Mouse (Mus musculus): ENCODE results near the gene Cdhr4. TPM values are rescaled to one million over a fixed set of nuclear protein-coding genes. Genes with fewer than 3 reads are reported as not detected.

Cdhr4 gene
- total RNA-seq, 2 experiments from 2014 or later: 1.2 TPM; not detected in 1

Other genes with a start within 250 kb of the Cdhr4 start
- 100 to 1,000 TPM; 115 to 118 TPM for gene Rbm5, start 221.5 kb upstream of the Cdhr4 start, total RNA-seq (2021)
- gene Rbm6, start 119.3 kb upstream of the Cdhr4 start, total RNA-seq (2021): 10 to 100 TPM; 48.3 to 52.8 TPM
- 10 to 100 TPM; 18.8 to 21.5 TPM for gene Mon1a, start 104.3 kb upstream of the Cdhr4 start, total RNA-seq (2021)
- gene Mst1r, start 85.6 kb upstream of the Cdhr4 start, total RNA-seq (2021): 10 to 100 TPM; 10.8 to 11.4 TPM
- not detected for gene Actl11, start 64.0 kb upstream of the Cdhr4 start, total RNA-seq (2021)
- 1 to 10 TPM; 4.2 to 6.2 TPM for gene Camkv, start 56.8 kb upstream of the Cdhr4 start, total RNA-seq (2021)
- gene Traip, start 42.4 kb upstream of the Cdhr4 start, total RNA-seq (2021): 1 to 10 TPM; 1.0 to 1.1 TPM
- gene Uba7, start 17.0 kb upstream of the Cdhr4 start, total RNA-seq (2021): 10 to 100 TPM; 14.2 to 22.1 TPM
- under 1 TPM in 1 of 2 experiments, not detected in 1; 0.29 TPM for gene Gm20661, start 9.4 kb upstream of the Cdhr4 start, total RNA-seq (2021)
- 1 to 10 TPM; 4.3 to 6.4 TPM for gene Inka1, start 6.6 kb upstream of the Cdhr4 start, total RNA-seq (2021)
- 1 to 10 TPM in 1 of 2 experiments, not detected in 1; 2.4 TPM for gene Gm20662, start 3.9 kb downstream of the Cdhr4 start, total RNA-seq (2021)
- 100 to 1,000 TPM; 112 to 126 TPM for gene Ip6k1, start 10.0 kb downstream of the Cdhr4 start, total RNA-seq (2021)
- gene Gmppb, start 56.7 kb downstream of the Cdhr4 start, total RNA-seq (2021): 10 to 100 TPM; 19.8 to 20.1 TPM
- gene Amigo3, start 60.7 kb downstream of the Cdhr4 start, total RNA-seq (2021): 1 to 10 TPM; 2.0 to 3.5 TPM
- gene Mst1, start 87.9 kb downstream of the Cdhr4 start, total RNA-seq (2021): under 1 TPM in 1 of 2 experiments, not detected in 1; 0.23 TPM
- 10 to 100 TPM; 54.0 to 63.2 TPM for gene Rnf123, start 90.8 kb downstream of the Cdhr4 start, total RNA-seq (2021)
- 10 to 100 TPM; 71.8 to 86.6 TPM for gene Apeh, start 102.1 kb downstream of the Cdhr4 start, total RNA-seq (2021)
- gene Bsn, start 197.9 kb downstream of the Cdhr4 start, total RNA-seq (2021): 1 to 10 TPM; 1.8 to 3.1 TPM